Mouse (Mus musculus): ENCODE results near the gene Apol9a.
A peak's percentile ranks its signal among the peaks of the same experiment; 100 is the strongest.

The Apol9a gene

GRCm38 (mm10) chr15:77377419-77377818 lies 33.5 kb downstream of the Apol9a start:
- no peak for DNase-seq (ENCODE audit: low spot score in 2 of 2)

DNA sequence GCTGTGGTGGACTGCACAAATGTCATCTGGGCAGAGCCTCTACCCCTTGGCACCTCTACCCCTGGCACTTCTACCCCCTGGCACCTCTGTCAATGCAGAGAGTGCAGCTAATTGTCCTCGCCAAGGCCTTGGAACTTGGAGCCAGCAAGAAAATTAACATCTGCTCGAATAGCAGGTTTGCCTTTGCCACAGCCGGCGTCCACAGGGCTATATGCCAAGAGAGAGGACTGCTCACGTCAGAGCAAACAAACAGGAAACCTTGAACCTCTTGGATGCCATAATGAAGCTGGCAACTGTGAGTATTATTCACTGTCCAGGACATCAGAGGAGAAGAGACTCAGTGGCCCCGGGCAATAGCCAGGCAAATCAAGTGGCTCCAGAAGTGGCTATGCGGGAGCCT lies 34.0 kb downstream of the Apol9a start:
- no peak for DNase-seq (ENCODE audit: low spot score in 2 of 2)

- DNase-seq (ENCODE audit: low spot score in 2 of 2), result no peak
Measured at GRCm38 (mm10) chr15:77370588-77370987, 40.3 kb downstream of the Apol9a start.

DNA sequence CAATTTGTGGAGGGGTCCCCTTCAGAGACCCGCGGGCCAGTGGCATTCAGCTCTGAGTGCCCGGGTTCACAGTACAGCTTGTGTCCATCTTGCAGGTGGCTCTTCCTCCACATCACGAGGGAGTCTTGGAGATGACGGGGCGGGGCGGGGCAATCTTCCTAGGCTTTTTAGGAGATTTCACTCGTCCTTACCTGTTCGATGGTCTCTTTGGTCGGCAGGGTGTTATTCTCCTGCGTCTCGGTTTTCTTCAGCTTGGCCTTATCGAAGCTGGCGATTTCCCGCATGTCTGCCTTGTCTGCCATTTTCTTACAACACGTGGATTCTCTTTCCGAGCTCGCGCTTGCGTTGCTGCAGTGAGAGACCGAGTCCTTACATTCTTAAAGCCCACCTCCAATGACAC lies 41.0 kb downstream of the Apol9a start:
- DNase-seq (ENCODE audit: low spot score in 2 of 2), result no peak

- no peak for DNase-seq (ENCODE audit: low spot score in 2 of 2)
Measured at GRCm38 (mm10) chr15:77368818-77369320, 42.1 kb downstream of the Apol9a start.

- peak; percentile 97 for DNase-seq (ENCODE audit: low spot score in 2 of 2)
Measured at GRCm38 (mm10) chr15:77368148-77368547, 42.8 kb downstream of the Apol9a start.

GRCm38 (mm10) chr15:77367504-77367903 lies 43.4 kb downstream of the Apol9a start:
- no peak for DNase-seq (ENCODE audit: low spot score in 2 of 2)

DNA sequence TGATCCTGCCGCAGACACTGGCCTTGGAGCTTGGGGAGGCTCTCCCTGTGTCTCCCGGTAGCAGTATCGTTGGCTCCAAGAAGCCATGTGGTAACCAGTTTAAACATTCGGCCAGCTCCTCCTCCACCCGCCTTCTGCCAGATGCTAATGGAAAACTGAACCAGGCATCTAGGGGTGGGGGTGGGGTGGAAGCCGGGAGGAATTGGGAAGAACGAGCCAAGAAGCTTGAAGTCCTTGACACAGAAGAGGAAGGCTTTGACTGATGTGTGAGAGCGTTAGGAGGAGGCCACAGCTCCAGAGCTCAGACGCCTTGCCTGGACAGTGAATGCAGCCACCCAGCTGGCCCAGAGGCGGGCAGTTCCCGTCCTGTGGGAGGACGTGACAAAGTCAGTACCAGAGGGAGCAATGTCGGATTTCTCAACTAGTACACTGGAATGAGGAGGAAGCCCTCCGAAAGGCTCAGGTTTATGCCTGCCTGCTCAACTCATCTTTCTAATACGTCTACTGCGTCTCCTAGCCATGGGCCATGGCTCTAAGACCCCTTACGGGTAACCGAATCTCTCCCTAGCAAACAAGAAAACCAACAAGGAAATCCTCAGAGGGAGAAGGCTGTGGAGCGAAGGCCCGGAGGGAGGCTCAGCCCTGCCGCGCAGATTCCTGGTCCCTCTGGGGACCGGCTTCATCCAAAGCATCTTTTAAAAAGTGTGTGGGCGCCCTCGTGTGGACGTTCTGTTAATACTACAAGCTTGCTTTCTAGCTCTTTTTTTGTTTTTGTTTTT lies 44.0 kb downstream of the Apol9a start:
- DNase-seq (ENCODE audit: low spot score in 2 of 2), result peak; percentile 65 to 79

DNA sequence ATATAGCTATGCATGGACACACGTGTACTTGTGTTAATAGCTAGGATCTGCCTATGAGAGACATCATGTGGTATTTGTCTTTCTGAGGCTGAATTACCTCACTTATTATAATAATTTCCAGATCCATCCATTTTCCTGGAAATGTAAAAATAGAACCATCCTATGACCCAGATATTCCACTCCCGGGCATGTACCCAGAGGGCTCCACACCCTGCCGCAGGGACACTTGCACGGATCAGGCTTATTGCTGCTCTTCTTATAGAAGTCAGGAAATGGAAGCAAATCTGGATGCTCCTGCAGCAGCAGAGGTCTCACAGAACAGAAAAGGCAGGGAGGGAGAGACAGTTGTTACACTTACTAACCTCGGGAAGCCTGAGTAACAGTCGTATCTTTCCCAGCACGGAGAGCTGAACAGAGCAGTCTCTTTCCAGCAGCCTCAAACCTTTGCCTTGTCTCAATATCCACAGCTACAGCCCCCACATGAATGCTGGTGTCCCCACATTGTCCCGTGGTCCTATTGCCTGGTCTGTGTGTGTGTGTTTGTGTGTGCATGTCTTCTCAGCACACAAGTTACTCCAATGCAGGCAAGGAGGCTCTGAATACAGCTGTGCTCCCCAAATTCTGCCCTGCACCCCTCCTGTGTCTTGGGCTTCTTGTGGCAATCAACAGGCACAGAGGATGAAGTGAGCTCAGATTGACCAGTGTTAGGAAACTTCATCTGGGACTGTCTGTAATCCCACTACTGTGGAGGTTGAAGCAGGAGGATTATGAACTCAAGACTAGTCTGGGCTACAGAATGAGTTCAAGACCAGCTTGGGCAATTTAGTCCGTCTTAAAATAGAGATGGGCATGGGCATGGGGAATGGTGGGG lies 45.0 kb downstream of the Apol9a start:
- no peak for DNase-seq (ENCODE audit: low spot score in 2 of 2)

DNA sequence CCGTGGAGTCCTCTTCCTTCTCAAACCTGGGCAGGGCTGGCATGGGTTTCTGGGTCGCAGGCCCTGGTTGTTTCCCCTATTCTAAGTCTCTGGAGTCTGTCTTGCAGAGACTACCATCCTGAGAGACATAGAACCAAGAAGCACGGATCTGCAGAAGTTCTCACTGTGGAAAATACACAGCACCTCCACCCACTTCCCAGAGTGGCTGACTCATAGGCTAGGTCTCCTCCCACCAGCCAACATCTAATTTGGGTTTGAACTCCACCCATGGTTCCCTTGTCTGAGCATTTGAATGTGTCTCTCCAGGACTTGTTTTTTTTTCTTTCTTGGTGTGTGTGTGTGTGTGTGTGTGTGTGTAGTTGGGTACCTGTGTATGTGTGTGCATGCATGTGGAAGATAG lies 46.9 kb downstream of the Apol9a start:
- peak in 1 of 2 experiments; percentile 50 for DNase-seq (ENCODE audit: low spot score in 2 of 2)

GRCm38 (mm10) chr15:77363578-77363977 lies 47.4 kb downstream of the Apol9a start:
- no peak for DNase-seq (ENCODE audit: low spot score in 2 of 2)

- DNase-seq (ENCODE audit: low spot score in 2 of 2), result no peak
Measured at GRCm38 (mm10) chr15:77362952-77363351, 48.0 kb downstream of the Apol9a start.

- DNase-seq (ENCODE audit: low spot score in 2 of 2), result no peak
Measured at GRCm38 (mm10) chr15:77359905-77360304, 51.0 kb downstream of the Apol9a start.

- DNase-seq (ENCODE audit: low spot score in 2 of 2), result no peak
Measured at GRCm38 (mm10) chr15:77359486-77359885, 51.4 kb downstream of the Apol9a start.

DNA sequence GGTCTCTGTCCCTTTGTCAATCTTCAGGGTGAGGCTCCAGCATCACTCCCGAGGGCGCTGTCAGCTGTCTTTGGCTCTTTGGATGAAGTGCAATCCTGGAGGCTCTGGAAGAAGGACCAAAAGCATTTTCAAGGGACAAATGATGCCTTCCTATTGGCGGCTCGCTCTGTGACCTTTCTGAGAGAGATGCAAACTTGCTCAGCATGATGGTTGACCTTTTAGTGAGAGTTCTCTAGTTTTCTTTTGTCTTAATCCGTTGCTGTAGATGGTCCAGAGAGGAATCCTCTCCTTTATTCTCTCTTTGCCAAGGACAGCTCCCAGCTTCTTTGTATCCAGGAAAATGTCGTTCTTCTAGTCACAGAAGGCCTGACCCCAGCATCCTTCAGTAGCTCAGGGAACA lies 51.9 kb downstream of the Apol9a start:
- no peak for DNase-seq (ENCODE audit: low spot score in 2 of 2)

DNA sequence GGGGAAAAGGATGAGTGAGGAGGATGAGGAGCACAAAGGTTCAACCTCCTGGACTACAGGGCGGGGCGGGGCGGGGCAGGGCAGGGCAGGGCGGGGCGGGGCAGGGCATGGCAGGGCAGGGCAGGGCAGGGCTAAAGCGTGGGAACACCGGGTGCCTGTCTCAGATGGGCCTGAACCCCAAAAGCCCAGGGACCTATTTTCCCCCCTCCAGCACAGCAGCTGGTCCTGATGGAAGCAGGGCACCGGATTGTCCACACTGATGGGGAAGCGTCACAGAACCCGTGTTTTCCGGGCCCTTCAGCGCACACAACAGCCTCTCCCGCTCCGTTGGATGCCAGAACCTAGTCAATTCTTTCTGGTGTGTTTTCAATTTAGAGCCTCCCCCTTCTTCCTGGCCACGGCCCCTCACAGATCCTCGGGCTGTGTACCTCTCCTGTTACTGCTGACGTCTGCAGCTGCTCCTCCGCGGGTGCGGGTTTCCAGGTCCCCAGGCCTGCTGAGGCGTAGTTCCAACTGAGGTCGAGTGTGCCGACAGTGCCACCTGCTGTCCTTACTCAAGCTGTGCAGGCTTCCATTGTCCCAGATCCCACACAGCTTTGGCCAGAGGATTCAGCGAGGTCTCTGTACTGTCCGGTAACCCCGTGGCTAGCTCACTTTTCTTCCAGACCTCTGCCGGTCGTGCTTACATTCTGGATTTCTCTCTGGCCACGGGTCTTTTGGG lies 52.5 kb downstream of the Apol9a start:
- DNase-seq (ENCODE audit: low spot score in 2 of 2), result peak; percentile 63 to 79

GRCm38 (mm10) chr15:77356248-77356810 lies 54.6 kb downstream of the Apol9a start:
- DNase-seq (ENCODE audit: low spot score in 2 of 2), result no peak

DNA sequence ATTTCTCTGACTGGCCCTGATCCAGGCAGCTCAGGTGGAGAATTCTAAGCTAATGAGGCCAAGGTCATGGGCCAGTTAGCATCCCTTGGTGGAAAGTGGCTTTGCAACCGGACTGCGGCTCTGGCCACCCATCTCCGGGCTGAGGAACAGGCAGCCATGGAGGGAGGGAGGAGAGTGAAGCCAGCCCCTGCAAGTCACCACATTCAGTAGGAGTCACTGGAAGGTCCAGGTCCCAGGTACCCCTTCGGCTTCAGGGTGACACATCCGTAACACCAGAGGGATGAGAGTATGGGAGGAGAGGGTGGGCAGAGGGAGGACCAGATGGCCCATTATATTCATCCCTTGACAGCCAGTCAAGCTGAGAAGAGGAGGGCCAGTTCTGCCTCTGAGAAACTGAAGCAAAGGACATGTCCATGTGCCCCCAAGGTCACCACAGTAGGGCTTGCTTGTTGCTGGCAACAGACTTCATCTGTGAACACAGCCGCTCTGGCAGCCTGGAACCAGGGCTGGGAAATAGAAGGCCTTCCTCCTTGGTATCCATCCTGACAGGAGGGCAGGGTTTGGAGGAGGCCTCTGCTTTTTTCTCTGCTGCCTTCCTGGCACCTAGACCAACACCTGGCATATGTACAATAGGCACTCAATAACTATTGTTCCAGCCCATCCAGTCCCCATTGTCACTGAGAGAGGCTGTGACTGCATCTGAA lies 55.9 kb downstream of the Apol9a start:
- DNase-seq (ENCODE audit: low spot score in 2 of 2), result no peak

GRCm38 (mm10) chr15:77354496-77354847 lies 56.5 kb downstream of the Apol9a start:
- no peak for DNase-seq (ENCODE audit: low spot score in 2 of 2)
